Mouse (Mus musculus): ENCODE results near the gene Tk1.
"Not testable (repeated sequence)": the region's sequence is repeated elsewhere in the genome, so short reads cannot be mapped to it uniquely, and the experiment has no call there.

The Tk1 gene

DNA sequence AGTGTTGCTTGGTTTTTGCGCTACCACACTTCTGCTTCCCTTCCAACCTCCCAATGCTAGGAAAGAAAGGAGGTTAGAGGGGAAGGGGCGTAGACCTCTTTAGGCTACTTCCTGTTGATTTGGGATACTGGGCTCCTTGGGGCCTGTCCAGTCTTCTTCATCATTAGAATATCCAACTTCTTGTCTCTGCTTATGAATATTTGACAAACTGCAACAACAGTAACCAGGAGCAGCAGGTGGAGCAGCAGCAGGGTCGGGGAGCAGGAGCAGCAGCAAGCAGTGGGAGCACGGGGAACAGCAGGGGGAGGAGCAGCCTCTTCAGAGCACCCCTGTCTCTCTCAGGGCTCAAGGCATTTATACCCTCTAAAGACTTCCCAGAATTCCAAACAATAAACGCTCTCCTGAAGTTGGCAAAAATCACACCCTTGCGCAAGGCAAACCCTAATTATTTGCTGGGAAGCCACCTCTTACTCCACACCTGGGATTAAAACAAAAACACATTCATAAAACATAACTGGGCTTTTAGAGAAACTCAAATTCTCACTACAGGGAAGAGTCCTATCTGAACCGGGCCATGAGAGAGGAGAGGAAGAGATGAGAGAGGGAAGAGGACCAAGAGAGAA, 21.8 kb upstream of the Tk1 start:
- no peak for DNase-seq (ENCODE audit: low read depth in 1 of 2, low spot score in 2 of 2)

DNA sequence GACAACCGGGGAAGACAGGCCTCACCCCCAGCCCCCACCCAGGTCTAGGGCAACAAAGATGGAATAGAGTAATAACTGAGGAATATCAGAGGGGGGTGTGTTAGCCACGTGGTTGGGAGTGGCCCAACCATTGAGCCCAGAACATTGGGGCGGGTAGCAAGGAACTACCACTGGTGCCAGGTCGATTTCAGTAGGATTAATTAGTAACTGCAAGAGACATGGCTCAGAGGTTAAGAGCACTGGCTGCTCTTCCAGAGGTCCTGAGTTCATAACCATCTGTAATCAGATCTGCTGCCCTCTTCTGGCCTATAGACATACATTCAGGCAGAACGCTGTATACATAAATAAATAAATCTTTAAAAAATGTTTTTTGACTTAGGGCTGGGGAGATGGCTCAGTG, 20.7 kb upstream of the Tk1 start:
- no peak for DNase-seq (ENCODE audit: low read depth in 1 of 2, low spot score in 2 of 2)

DNA sequence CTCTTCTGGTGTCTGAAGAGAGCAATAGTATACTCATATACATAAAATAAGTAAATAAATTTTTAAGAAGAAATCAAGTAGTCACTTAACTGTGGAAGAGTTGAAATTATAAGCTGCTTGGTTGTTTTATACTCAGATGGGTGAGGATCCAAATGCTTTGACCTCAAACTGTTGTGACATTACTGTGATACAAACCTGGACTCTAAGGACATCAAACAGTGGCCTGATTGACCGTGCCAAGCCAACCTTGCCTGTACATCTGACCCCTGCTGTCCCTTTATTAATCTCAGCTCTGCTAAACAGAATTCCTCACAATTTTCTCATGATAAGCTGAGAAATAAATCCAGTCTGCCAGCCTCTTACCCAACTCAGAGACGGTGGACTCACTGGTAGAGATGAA, 19.8 kb upstream of the Tk1 start:
- DNase-seq (ENCODE audit: low read depth in 1 of 2, low spot score in 2 of 2): no peak

DNA sequence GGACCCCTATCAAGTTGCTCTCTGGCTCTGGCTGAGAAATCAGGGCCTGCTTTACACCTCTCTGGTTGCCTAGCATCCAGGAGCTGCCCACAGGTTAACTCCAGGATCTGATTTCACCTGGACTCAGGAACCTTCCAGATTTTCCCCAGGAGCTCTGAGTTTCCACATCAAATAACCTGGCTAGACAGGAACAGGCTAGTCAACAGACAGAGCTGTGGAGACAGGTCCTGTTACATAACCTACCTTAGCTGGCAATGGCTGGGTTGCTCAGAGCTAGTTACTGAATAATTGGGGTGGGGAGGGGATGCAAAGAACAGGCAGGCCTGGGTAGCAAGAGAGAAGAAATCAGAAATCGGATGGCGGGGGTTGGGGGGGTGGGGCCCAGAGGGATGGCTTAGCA, 19.1 kb upstream of the Tk1 start:
- DNase-seq (ENCODE audit: low read depth in 1 of 2, low spot score in 2 of 2): no peak

DNA sequence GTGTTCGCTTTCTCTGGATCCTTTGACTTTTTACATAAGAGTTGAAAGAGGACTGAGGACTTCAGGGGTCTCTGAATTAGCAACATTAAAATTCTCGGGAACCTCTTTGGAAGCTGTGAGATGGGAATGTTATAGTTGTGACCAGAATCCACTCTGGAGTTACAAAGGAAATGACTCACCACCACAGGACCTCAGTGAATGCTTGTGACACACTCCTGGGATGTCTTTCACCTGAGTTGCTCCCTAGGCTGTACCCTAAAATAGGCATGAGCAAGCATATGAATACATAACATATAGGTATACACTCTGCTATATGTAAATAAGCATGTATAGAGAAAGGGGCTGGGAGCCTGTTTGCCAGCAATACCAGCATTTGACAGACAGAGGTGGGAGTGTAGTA, 17.5 kb upstream of the Tk1 start:
- DNase-seq (ENCODE audit: low read depth in 1 of 2, low spot score in 2 of 2): no peak

DNA sequence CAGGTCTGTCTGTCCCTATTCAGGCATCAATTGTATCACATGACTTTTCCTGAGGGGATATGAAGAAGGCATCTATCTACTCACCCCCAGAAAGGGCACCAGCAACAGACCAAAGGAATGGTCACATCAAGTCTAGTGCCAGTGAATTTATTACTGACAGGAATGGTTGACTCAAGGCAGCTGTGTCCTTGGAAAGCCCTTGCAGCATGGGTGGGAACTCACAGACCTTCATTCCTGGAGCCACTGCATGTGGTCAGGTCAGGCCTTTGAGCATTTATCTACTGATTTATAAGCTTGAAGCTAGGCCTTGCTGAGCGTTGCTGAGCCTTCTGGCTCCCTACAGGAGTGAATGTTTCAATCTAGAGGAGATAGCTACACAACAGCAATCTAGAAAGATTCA, 15.0 kb upstream of the Tk1 start:
- DNase-seq (ENCODE audit: low read depth in 1 of 2, low spot score in 2 of 2): no peak

DNA sequence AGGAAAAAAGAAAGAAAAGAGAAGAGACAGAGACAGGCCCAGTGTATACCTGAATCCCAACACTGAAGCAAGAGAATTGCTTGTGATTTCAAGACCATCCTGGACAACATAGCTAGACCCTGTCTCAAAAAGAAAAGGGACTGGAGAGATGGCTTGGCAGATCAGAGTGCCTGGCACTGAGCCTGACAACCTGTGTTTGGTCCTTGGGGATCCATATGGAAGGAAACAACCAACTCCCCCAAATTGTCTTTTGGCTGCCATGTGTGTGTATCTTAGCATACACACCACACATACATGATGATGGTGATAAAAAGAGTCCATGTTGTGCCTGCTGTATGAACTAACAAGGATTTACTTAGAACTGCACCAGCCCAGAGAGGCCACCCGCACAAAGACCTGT, 13.1 kb upstream of the Tk1 start:
- DNase-seq (ENCODE audit: low read depth in 1 of 2, low spot score in 2 of 2): no peak

DNA sequence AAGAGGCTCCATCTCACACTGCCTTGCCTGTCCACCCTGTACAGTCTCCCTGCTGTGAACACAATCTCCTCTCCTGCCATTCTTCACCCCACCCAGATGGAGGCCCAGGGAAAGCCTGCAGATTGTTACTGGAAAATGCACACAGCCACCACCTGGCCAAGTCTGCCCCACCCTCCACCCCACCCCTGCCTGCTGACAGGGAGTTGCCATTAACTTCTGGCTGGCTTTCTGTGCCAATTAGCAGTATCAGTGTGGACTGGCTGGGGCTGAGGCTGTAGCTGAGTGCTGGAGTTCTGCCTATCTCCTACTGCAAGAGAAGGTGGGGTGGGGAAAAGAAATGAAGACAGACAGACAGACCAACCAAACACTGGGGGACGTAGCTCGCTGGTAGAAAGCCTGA, 12.7 kb upstream of the Tk1 start:
- DNase-seq (ENCODE audit: low read depth in 1 of 2, low spot score in 2 of 2): no peak

DNA sequence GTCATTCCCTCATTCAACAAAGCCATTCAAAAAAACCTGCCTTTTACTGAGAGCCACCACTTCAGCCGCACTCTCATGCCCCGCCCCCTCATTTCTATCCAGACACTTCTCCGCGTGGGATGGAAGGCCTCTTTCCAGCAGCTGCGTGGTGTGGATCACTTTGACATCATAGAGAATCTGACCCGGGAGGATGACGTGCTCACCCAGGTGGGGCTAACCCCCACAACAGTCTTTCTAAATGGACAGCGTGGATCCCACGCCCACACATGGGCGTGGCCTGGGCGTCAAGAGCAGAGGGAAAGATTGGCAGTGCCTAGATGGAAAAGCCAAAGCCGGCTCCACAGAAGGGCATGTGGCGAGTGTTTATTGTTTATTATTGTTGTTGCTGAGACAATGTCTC, 10.4 kb upstream of the Tk1 start:
- DNase-seq (ENCODE audit: low read depth in 1 of 2, low spot score in 2 of 2): no peak

DNA sequence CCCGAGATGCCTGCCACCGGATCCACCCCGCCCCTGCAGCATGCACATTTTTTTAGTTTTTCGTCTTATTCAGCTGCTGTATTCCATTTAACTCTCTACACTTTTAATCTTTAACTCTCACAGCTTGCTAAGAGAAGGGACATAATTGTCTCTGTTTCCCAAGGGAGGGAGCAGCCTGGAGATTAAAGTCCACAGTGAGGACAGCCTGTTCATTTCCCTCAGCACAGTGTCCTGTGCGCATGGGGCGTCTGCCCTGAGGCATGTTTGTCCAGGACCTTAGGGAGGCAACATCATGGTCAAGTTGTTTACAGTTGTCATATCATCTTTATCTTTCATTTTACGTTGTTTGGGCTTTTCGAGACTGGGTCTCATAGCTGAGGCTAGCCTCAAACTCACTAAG, 8.2 kb upstream of the Tk1 start:
- DNase-seq (ENCODE audit: low read depth in 1 of 2, low spot score in 2 of 2): no peak

DNA sequence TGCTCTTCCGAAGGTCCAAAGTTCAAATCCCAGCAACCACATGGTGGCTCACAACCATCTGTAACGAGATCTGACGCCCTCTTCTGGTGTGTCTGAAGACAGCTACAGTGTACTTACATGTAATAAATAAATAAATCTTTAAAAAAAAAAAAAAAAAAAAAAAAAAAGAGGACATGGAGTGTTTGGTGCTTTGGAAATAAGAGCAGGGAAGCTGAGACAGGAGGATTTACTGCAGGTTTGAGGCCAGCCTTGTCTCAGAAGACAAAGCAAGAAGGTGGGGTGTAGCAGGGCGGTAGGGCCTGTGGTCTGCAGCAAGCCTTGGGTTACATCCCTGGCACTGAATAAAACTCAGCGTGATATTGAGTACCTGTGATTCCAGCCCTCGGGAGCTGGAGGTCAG, 7.6 kb upstream of the Tk1 start:
- not testable (repeated sequence) for DNase-seq (ENCODE audit: low read depth in 1 of 2, low spot score in 2 of 2)

DNA sequence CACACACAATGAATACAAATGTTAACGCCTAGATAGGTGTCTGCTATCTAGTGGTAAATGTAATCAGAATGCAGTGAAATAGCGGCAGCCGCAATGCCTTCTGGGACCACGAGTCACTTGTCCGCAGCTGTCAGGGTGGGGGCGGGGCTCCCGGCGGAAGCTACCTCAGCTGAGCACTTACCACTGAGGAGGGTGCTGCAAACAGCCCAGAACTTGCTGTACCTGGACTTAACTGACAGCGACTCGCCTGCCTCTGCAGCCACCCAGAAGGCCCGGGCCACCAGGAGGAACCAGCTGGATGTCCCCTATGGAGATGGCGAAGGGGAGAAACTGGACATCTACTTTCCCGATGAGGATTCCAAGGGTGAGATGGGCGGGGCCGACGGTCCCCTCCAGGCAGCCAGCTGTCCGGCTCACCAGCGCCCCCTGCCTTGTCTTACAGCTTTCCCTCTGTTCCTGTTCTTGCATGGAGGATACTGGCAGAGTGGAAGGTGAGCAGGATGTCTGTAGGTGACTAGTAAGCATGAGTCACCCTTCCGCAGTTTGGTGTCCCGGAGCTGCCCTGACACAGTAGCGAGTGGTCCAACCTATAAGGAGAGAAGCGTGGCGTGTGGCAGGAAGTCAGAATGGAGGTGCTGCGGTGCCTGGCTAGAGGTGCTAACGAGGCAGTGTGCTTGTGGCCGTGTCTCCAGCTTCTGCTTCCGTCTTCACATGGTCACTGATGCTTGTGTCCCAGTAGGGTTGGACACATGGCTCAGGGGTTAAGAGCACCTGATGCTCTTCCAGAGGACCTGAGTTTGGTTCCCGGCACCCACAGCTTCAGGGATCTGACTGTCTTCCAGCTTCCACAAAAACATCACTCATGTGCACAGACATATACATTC, 6.4 kb upstream of the Tk1 start:
- DNase-seq (ENCODE audit: low read depth in 1 of 2, low spot score in 2 of 2): peak; percentile 73 to 82

DNA sequence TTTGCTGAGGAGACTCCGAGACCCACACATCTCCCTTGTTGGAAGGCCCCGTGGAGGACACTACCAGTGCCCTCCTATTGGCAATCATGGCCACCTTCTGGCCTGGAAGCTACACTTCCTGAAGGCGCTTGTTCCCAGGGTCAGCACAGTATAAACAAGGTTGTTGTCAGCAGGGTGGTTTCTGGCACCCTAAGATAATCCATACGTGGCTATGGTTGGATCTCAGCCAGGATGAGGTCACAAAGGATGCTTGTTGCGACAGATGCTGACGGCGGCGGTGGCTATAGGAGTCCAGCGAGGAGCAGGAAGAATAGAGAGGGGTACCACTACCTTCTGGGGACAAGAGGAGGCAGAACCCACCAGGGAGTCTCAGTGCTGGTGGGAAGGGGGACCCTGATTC, 4.5 kb upstream of the Tk1 start:
- DNase-seq (ENCODE audit: low read depth in 1 of 2, low spot score in 2 of 2): peak in 1 of 2 experiments; percentile 48

DNA sequence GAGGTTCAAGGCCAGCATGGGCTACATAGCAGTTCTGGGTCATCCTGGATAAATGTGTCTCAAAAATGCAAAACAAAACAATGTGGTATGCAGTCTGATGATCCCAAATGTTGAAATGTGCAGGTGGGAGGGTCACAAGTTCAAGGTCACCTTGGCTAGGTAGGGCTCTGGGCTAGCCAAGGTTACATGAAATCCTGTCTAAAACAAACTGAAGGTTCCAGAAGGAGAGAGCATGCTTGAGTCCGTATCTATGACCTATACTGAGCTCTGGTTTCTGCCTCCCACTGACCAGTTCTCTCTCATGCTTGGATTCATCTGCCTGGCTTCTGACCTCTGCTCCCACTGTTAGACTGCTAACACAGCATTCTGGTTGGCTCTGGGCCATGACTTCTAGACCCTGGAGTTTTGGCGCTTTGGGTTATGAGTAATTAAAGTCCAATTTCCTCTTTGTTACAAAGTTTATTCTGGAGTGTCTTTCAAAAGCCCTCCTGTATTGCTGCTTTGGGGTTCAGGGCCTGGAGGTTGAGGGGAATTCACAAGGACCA, 3.9 kb upstream of the Tk1 start:
- no peak for DNase-seq (ENCODE audit: low read depth in 1 of 2, low spot score in 2 of 2)

DNA sequence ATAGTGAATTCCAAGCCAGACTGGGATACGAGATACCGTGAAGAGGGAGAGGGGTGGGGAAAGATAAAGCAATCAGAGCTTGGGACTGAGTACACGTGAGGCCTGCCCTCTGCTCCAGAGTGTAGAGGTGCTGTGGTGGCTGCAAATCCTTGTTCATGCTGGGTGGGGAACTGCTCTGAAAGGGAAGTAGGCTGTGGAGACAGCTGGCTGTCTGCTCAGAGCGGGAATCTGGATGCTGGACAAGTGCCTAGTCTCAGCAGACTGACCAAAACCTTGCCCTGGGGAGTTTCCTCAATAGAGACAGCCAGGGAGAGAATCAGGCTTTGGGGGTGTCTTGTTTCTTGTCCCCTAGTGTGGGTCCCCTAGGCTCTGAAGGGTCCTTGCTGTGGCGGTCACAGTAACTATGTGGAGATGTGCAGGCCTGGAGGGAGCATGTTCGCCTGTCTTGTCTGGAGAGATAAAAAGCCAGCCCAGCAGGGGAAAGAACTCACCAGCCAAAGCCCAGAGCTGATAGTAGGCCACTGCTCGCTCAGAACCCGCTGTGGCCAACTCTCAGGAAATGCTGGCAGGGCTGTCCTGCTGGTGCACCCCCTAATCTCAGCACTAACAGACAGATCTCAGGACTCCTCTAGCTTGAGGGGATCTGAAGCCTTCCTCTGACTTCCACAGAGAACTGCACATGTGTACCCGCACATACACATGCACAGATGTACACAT, 3.2 kb upstream of the Tk1 start:
- DNase-seq (ENCODE audit: low read depth in 1 of 2, low spot score in 2 of 2): peak in 1 of 2 experiments; percentile 49

DNA sequence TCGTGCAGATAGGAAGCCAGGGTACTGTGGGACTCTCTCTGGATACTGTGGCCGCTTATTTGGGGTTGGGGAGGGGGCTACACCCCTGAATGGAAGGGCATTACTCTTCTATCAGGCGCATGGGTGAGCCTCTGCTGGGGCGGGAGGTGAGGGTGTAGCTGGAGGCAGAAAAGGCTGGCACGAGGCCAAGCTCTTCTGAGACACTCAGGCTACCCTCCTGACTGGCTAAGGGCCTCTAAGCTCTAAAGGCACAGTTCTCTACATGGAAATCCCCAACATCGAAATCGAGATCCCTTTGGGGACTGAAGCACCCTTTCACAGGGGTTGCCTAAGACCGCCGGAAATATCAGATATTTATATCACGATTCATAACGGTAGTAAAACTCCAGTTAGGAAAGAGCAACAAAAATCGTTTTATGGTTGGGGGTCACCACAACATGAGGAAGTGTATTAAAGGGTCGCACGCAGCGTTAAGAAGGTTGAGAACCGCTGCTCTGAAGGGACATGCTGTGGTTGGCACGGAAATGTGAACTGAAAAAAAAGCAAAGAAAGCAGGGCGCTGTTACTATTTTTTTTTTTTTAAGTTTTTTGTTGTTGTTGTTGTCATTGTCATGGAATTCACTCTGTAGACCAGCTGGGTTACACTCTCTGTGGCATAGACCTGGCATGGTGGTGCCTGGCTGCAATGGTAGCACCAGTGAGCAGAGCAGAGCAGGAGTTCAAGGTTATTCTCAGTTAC, 2.4 kb upstream of the Tk1 start:
- DNase-seq (ENCODE audit: low read depth in 1 of 2, low spot score in 2 of 2): peak in 1 of 2 experiments; percentile 38

DNA sequence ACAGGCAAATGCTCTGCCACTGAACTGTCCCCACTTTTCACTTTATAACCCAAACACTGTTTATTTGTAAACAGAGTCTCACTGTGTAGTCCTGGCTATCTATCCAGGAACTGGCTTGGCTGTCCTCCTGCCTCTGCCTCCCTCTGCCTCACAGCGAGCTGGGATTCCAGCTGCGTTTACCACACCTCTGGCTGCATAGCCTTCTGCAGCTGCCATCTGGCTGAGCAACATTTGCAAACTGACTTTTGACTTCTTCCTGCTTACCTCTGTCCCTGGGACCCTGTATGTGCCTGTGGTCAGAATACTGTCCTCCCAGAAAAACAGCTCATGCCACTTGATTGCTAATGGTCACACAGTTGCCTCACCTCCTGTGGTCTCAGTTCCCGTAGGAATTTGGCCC, 1.5 kb upstream of the Tk1 start:
- no peak for DNase-seq (ENCODE audit: low read depth in 1 of 2, low spot score in 2 of 2)

DNA sequence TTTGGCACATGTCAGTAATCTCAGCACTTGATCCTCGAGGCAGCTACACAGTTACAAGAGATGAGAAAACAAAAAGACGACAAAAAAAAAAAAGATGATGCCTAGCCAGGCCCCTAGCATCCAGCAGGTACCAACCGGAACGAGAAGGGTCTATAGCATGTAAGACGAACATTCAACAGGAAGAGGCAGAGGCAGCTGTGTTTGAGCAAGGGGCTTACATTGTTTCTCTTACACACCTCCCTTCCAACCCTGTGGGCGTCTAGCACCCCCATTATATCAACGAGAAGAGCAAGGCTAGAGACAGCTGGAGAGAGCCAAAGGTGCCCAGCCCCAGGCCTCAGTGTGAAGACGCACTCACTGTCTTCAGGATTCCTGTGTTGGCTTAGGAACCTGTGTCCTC, 1.0 kb upstream of the Tk1 start:
- DNase-seq (ENCODE audit: low read depth in 1 of 2, low spot score in 2 of 2): no peak

DNA sequence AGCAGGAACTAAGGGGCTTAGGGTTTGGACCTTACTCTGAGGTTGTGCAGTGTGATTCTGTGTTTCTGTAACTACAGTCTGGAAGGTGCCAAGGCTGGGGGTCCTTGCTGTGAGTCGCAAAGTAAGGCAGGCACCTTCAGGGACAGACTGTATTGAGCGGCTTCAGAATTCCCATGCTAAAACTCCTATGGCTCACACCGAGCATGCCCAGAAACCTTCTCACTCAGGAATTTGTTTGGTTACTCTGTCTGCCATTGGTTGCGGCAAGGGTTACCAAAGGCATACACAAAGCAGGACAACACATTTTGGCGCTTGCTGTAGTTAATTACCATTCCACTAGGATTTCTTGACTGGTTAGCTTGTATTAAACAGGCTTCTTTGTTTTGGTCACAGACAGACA, 272 bp upstream of the Tk1 start:
- no peak for DNase-seq (ENCODE audit: low read depth in 1 of 2, low spot score in 2 of 2)

DNA sequence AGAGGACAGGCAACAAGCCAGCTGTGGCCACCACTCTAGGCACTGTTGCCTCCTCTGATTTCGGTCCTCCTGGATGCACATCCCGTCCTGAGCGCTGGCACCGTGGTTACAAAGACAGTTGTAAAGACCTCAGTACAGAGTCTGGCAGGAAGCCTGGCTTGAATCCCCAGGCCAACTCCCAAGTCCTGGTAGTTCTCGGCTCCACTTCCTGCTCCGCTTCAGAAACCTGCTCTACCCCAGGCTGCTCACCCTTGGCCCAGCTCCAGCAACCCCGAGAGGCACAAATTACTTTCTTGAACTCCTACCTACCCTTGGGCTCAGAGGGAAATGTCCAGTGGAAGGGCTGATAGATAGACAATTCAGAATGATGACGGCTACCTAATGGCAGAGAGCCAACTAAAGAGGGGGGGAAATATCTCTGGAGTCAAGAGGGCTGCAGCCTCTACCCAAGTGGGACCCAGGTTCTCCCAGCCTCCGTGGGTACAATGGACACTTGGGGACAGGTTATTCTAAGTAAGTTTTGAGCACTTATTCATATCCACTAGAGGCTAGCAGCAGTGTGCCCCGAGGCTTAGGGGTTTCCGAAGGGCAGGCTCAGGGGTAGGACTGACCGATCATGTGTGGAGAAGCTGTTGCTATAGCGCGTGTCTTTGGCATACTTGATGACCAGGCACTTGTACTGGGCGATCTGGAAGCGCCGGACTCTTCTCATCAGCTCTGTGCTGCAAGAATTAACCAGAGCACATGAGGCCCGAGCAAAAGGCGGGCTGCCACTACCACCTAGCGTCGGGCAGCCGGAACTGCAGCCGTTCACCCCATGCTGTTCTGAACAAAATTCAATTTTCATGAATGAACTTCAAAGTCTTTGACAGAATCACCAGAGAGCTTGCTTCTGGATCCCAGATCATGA, 1.6 kb downstream of the Tk1 start:
- DNase-seq (ENCODE audit: low read depth in 1 of 2, low spot score in 2 of 2): peak in 1 of 2 experiments; percentile 69
